In the genomic region with DNA sequence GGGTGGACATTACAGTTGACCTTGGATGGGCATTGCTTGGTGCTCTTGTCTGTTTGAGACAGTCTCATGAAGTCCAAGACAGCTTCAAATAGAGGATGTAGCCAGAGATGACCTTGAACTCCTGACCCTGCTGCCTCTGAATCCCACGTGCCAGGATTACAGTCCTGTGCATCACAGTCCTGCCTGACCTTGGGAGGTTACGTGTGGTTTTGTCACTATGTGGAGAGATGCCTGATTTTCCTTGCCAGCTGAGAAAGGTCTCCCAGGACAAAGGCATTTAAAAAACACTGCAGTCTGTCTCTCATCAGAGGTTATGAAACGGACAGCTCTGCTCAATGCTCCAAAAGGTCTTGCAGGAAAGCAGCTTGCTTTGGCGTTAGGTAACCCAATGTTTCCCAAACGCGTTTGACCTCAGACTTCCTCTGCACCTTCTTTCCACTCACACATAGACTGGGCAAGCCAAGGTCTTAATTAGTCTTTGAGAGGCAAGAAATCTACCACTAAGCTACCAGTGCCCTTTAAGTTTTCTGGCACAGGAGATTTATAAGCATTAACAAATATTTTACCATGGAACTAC, we compare ENCODE assay signal across 26 mouse cellular contexts. TPM values are rescaled to one million over a fixed set of nuclear protein-coding genes. Genes with fewer than 3 reads are reported as not detected.
DNase-seq lines count a peak whose midpoint lies in the region; ATAC-seq and TF ChIP-seq lines count a peak whose summit lies in the region.
"Had no signal": no experiment of that assay in that cellular context is flagged by ENCODE, and none has a peak within 500 bp of the region (broad histone marks: within the 10 kb centered on the region; RNA-seq: fewer than 3 reads in every experiment).

No protein-coding gene starts in this region.

- no peak overlapping the region for H3K27ac ChIP-seq in midbrain, embryonic 11.5 days (ENCODE audit: low read depth, low read length)
- H3K27ac ChIP-seq in midbrain, embryonic 15.5 days, result no peak overlapping the region
- H3K27ac ChIP-seq in stomach, postnatal 0 days (replicated peaks), result no peak overlapping the region
- H3K27ac ChIP-seq: embryonic facial prominence, embryonic 10.5 days; embryonic facial prominence, embryonic 15.5 days; forebrain, embryonic 13.5 days; hindbrain, embryonic 14.5 days; liver, embryonic 15.5 days; lung, embryonic 15.5 days; neural tube, embryonic 15.5 days had no signal

- H3K27me3 ChIP-seq in midbrain, embryonic 11.5 days (ENCODE audit: control insufficient read depth, insufficient read depth, low read length), result no peaks in the 10 kb centered on the region
- no peaks in the 10 kb centered on the region for H3K27me3 ChIP-seq in midbrain, embryonic 15.5 days (replicated peaks)
- no peaks in the 10 kb centered on the region for H3K27me3 ChIP-seq in stomach, postnatal 0 days (ENCODE audit: control insufficient read depth, insufficient read depth, low read length)
- H3K27me3 ChIP-seq: embryonic facial prominence, embryonic 15.5 days; forebrain, embryonic 13.5 days; liver, embryonic 15.5 days; lung, embryonic 15.5 days; neural tube, embryonic 15.5 days; Patski had no signal

- ATAC-seq in midbrain, embryonic 11.5 days (ENCODE audit: low FRiP score), result no peak
- ATAC-seq in midbrain, embryonic 15.5 days (replicated peaks), result no peak
- peak; percentile 90 for ATAC-seq in megakaryocyte, adult 5-6 weeks (ENCODE audit: poor library complexity, severe bottlenecking)
- no peak for ATAC-seq in stomach, postnatal 0 days (ENCODE audit: low FRiP score, low TSS enrichment)
- ATAC-seq: forebrain, embryonic 13.5 days; intestine, postnatal 0 days; Patski had no signal

- H3K9ac ChIP-seq in midbrain, embryonic 11.5 days (ENCODE audit: low read length), result no peak overlapping the region
- H3K9ac ChIP-seq in midbrain, embryonic 15.5 days, result no peak overlapping the region
- H3K9ac ChIP-seq in stomach, postnatal 0 days (ENCODE audit: low read length), result no peak overlapping the region
- H3K9ac ChIP-seq: embryonic facial prominence, embryonic 15.5 days; forebrain, embryonic 13.5 days; hindbrain, embryonic 14.5 days; liver, embryonic 15.5 days; lung, embryonic 15.5 days; neural tube, embryonic 15.5 days had no signal

- H3K4me3 ChIP-seq in midbrain, embryonic 11.5 days (ENCODE audit: low read depth, low read length), result no peak overlapping the region
- H3K4me3 ChIP-seq in midbrain, embryonic 15.5 days, result no peak overlapping the region
- no peak overlapping the region for H3K4me3 ChIP-seq in stomach, postnatal 0 days (ENCODE audit: low read depth, low read length)
- H3K4me3 ChIP-seq: embryonic facial prominence, embryonic 10.5 days; embryonic facial prominence, embryonic 15.5 days; forebrain, embryonic 13.5 days; liver, embryonic 15.5 days; lung, embryonic 15.5 days; neural tube, embryonic 15.5 days had no signal

- no peaks in the 10 kb centered on the region for H3K9me3 ChIP-seq in midbrain, embryonic 11.5 days (ENCODE audit: control insufficient read depth, low read length)
- H3K9me3 ChIP-seq in midbrain, embryonic 15.5 days, result no peaks in the 10 kb centered on the region
- H3K9me3 ChIP-seq in stomach, postnatal 0 days (ENCODE audit: control insufficient read depth, low read length), result no peaks in the 10 kb centered on the region
- H3K9me3 ChIP-seq: embryonic facial prominence, embryonic 10.5 days; embryonic facial prominence, embryonic 15.5 days; forebrain, embryonic 13.5 days; G1E; liver, embryonic 15.5 days; lung, embryonic 15.5 days; neural tube, embryonic 15.5 days had no signal

- peak; percentile 41 for DNase-seq in midbrain, embryonic 11.5 days (ENCODE audit: low spot score, missing footprints)
- DNase-seq in adrenal gland, postnatal 14 days, result peak; percentile 65
- DNase-seq in stomach, postnatal 0 days (ENCODE audit: low spot score), result no peak
- DNase-seq in left cerebral cortex, adult 11 months (ENCODE audit: low spot score), result no peak
- DNase-seq: cerebellum, adult 8-10 months; cerebellum, postnatal 25 days; gastrocnemius, postnatal 10 days; kidney, adult 9 months; kidney, postnatal 10 days; layer of hippocampus, postnatal 36 days; liver; midbrain, embryonic 14.5 days; retina, postnatal 1 day had no signal

- 81% methylated on average over 6 of the region's 6 CpGs for WGBS in midbrain, embryonic 11.5 days
- 77% methylated on average over 6 of the region's 6 CpGs for WGBS in midbrain, embryonic 15.5 days
- WGBS in stomach, postnatal 0 days, result 63% methylated on average over 6 of the region's 6 CpGs

- TF ChIP-seq CTCF in stomach, postnatal 0 days (IDR thresholded peaks at IDR 0.05; ENCODE audit: low read depth), result no peak

- no peak overlapping the region for H3K4me2 ChIP-seq in midbrain, embryonic 11.5 days
- no peak overlapping the region for H3K4me2 ChIP-seq in midbrain, embryonic 15.5 days
- no peak overlapping the region for H3K4me2 ChIP-seq in stomach, postnatal 0 days (replicated peaks; ENCODE audit: low read depth)
- H3K4me2 ChIP-seq: embryonic facial prominence, embryonic 15.5 days; forebrain, embryonic 13.5 days; heart, embryonic 11.5 days; hindbrain, embryonic 14.5 days; liver, embryonic 15.5 days; lung, embryonic 15.5 days; neural tube, embryonic 15.5 days had no signal

- no peaks in the 10 kb centered on the region for H3K36me3 ChIP-seq in midbrain, embryonic 11.5 days (ENCODE audit: control insufficient read depth, insufficient read depth, low read length)
- no peaks in the 10 kb centered on the region for H3K36me3 ChIP-seq in midbrain, embryonic 15.5 days (replicated peaks)
- H3K36me3 ChIP-seq in stomach, postnatal 0 days (ENCODE audit: control insufficient read depth, insufficient read depth, low read length), result no peaks in the 10 kb centered on the region
- H3K36me3 ChIP-seq: embryonic facial prominence, embryonic 10.5 days; embryonic facial prominence, embryonic 15.5 days; G1E; liver, embryonic 15.5 days; lung, embryonic 15.5 days; neural tube, embryonic 15.5 days had no signal

- TF ChIP-seq EP300 in stomach, postnatal 0 days (optimal IDR thresholded peaks at IDR 0.05), result no peak

- peaks cover 3% of the 10 kb centered on the region for H3K4me1 ChIP-seq in midbrain, embryonic 11.5 days (ENCODE audit: control insufficient read depth, insufficient read depth, low read length)
- no peaks in the 10 kb centered on the region for H3K4me1 ChIP-seq in midbrain, embryonic 15.5 days
- H3K4me1 ChIP-seq in stomach, postnatal 0 days (replicated peaks; ENCODE audit: control insufficient read depth, insufficient read depth), result 0 out of 2 replicates have a peak, but pooled peaks cover under 1% of the 10 kb centered on the region
- H3K4me1 ChIP-seq: forebrain, embryonic 13.5 days; liver, embryonic 15.5 days; neural tube, embryonic 15.5 days had no signal

RNA-seq across cellular contexts. Expression of gene Cdv3, which starts 26.2 kb away (rescaled TPM):
- polyA plus RNA-seq in midbrain, embryonic 11.5 days (2014; fragmentation: Nextera tagmentation; extraction: Ambion mirVana), result 139 and 144 TPM in 2 replicates
- polyA plus RNA-seq in midbrain, embryonic 15.5 days (2015; fragmentation: Nextera tagmentation; extraction: Ambion mirVana), result 79.1 and 83.7 TPM in 2 replicates
- total RNA-seq in adrenal gland, postnatal 14 days (2021), result 193 and 208 TPM in 2 replicates
- total RNA-seq in megakaryocyte, adult 5-6 weeks (2015), result 68.3 and 69.7 TPM in 2 replicates
- total RNA-seq in megakaryocyte, adult 5-6 weeks (2017), result 111 and 118 TPM in 2 replicates
- polyA plus RNA-seq in stomach, postnatal 0 days (2015; fragmentation: Nextera tagmentation; extraction: Ambion mirVana), result 47.7 and 50.0 TPM in 2 replicates

Comparison
In these comparisons a context has a peak if more than half of its experiments do, and no peak if none do; other contexts are left out.
1. DNase-seq: peak in midbrain, embryonic 11.5 days (single experiment) and adrenal gland, postnatal 14 days (single experiment); none in stomach, postnatal 0 days (single experiment) and left cerebral cortex, adult 11 months (single experiment).